Mouse (Mus musculus) neutrophil, adult 5-6 weeks (primary cell): ENCODE data around the gene Ptprb. TPM values are rescaled to one million over a fixed set of nuclear protein-coding genes. Genes with fewer than 3 reads are reported as not detected.

Source experiments
- ATAC-seq: fragments of 151-379, 151-347 bp; 2 replicates; pipeline ENCODE4 v1.8.0; 2017; ENCODE audit warnings: mild to moderate bottlenecking, moderate TSS enrichment; ENCODE audit not compliant: insufficient number of reproducible peaks, poor library complexity, low FRiP score, severe bottlenecking; ENCODE audit errors: extremely low read depth
- total RNA-seq: library from RNA; stranded (forward); fragments of 200-1000 nt; gene quantifications from 2 replicates; pipeline ENCODE4 v1.2.3, GENCODE M21; 2017

Gene Ptprb
- total RNA-seq, 1 experiment from 2014 or later: 0.12 TPM

GRCm38 (mm10) chr10:116290483-116290882, 15.2 kb downstream of the Ptprb start:
- no peak for ATAC-seq

GRCm38 (mm10) chr10:116291153-116291755, 15.9 kb downstream of the Ptprb start:
- no peak for ATAC-seq

- no peak for ATAC-seq
Observed at GRCm38 (mm10) chr10:116296439-116296838, 21.1 kb downstream of the Ptprb start.

DNA sequence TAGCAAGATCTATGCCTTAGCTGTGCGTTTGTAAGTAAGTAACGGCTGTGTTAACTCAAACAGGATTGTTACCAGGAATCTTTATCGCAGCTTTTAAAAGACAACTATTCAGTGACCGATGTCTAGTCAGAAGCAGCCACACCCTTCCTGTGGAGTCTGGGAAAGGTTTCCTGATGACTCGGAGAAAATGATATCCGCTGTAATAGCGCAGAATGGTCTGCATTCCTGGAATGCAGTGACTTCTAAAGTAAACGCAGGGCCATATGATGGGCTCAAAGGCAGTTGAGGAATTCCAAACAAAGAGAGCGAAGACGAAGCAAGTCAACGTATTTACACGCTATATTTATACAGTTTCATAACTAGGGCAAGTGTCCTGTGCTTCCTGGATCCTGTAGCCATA, 22.5 kb downstream of the Ptprb start:
- ATAC-seq: no peak

DNA sequence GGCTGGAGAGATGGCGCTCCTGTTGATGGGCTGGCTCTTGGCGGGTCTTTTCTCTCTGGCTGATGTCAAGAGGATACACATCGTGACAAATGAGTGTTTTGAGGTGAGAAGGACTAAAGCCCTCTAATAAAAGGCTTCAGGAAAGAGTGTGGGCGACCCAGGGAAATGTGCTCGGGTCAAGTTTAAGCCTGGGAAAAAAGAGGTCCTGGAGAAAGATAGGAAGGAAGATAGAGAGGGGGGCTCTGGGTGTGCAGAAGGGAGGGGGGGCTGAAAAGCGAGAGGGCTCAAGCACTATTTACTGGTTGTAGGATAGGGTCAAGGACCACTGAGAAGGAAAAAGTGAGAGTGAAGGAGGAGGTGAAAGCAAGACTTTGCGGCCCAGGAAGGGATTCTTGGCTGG, 25.5 kb downstream of the Ptprb start:
- ATAC-seq: no peak

DNA sequence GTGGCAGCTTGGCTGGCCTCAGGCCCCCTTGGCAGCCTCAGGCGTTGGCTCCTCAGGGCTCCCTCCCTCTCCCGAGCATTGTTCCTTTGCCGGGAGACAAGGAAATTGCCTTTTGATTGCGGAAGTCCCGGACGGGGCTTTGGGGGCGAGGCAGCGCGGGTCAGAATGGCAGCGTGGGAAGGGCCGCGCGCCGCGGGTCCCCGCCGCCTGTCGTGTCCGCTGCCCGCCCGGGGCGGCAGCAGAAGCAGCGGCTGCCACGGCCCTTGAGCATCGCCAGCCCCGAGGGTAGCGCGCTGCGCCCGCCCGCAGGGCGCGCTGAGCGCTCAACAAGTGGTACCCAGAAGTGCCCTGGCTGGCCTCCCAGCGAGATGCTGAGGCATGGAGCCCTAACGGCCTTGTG, 25.9 kb downstream of the Ptprb start:
- ATAC-seq: no peak

GRCm38 (mm10) chr10:116304355-116304754, 29.0 kb downstream of the Ptprb start:
- no peak for ATAC-seq

DNA sequence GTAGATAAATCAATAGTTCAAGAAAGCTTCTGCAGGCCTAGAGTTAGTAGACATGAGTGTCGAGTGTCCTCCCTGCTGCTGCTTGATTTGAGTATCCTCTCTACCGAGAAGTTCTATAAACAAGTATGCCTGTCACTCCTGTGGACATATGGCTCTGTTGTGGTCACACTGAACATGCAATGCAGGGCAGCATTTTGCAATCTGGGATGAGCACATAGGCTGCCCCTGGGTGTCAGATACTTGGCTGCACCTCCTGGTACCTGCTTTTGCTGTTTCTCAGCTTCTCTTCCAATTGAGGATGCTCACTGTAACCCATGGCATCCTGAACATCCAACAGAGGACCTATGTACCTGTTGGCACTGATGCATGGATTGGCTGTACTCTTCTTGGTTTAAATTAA, 34.1 kb downstream of the Ptprb start:
- ATAC-seq: no peak

DNA sequence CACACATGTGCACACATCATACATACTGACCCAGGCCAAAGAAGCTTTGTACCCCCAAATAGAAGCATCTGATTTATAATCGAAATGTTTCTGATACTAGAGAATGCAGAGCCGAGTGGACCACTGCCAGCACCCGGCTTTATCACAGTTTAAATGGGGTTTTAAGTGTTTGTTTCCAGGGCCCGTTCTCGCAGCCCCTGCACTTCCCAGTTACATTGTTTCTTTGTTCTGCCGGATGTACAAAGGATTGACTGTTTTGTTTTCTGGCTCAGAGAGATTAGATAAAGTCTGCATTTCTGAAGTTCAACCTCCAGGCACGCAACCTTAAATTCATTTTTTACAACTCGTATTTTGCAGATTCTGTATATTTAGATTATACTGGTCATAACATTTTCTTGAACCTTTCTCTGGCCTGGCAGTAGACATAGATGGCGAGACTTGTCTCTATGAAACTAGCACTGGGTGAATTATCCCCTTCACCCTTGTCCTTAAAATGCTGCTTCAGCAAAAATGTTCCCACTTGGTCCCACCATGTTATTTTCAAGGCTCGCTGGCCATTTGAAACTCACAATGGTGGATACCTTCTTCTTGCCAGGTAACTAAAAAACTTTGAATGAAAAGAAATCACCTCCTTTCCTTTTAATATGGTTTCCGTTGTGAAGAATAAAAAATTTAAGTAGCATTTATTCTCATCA, 35.3 kb downstream of the Ptprb start:
- no peak for ATAC-seq

DNA sequence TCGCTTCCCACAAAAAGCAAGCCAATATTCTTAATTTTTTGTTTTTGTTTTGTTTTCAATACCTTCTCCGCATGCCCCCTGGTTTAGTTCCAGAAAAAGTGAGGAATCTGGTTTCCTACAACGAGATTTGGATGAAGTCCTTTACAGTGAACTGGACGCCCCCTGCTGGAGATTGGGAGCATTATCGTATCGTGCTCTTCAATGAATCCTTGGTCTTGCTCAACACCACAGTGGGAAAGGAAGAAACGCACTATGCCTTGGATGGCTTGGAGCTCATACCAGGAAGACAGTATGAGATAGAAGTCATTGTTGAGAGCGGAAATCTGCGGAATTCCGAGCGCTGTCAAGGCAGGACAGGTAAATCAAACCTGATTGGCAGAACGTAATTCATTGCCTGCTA, 43.9 kb downstream of the Ptprb start:
- ATAC-seq: no peak

- ATAC-seq: no peak
Observed at GRCm38 (mm10) chr10:116329086-116329485, 53.8 kb downstream of the Ptprb start.

DNA sequence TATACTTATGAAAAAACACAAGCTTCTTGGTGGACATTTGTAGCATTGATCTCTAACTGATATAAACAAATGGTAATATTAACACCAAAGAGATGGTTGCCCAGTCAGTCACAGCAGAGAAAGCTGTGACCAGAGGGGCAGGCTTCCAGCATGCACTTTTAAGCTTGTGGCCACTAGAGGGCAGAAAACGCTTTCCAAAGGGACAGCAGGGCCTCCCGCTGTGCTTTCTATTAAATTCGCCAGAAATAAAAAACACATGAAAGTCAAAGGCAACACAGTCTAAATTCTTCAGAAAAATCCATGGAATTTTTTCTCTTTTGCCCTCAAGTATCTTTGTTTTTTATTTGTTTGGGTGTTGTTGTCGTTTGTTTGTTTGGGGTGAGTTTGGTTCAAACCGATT, 55.1 kb downstream of the Ptprb start:
- no peak for ATAC-seq

GRCm38 (mm10) chr10:116330961-116331510, 55.7 kb downstream of the Ptprb start:
- no peak for ATAC-seq

DNA sequence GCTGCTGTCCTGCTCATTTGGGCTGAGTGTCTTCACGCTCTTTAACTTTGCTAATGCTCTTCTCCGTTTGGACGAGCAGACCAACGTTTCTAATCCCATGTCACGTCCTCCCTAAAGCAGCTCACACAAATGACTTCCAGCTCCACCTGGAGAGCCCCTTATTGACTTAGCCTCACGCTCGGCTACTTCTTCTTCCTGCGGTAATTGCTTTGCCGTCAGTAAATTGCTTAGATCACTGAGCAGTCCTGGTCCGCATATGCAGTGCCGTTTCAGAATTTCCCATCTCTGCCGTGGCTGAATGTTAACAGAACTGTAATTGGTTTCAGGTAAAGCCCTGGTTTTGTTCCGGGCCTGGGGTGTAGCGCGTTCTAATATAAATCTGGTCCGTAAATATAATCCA, 58.3 kb downstream of the Ptprb start:
- no peak for ATAC-seq

- ATAC-seq: no peak
Observed at GRCm38 (mm10) chr10:116334120-116334519, 58.8 kb downstream of the Ptprb start.

DNA sequence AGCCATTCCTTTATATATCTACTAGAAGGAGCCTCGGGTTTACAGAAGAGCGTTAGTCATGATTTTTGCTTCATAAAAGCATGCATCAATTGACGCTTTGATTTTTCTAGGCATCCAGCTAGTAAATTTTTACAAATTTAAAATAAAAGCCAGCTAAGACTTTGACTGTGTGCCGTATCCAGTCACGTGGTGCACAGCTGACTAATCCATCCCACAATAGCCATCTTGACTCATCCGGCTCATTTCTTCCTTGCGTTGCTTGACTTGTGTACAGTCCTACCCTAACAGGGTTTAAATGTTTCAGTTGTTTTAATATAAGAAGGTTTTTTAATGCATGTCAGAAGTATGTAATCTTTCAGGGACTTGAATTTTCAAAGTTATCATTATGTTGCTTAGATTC, 60.0 kb downstream of the Ptprb start:
- no peak for ATAC-seq

- ATAC-seq: no peak
Observed at GRCm38 (mm10) chr10:116341194-116341593, 65.9 kb downstream of the Ptprb start.

DNA sequence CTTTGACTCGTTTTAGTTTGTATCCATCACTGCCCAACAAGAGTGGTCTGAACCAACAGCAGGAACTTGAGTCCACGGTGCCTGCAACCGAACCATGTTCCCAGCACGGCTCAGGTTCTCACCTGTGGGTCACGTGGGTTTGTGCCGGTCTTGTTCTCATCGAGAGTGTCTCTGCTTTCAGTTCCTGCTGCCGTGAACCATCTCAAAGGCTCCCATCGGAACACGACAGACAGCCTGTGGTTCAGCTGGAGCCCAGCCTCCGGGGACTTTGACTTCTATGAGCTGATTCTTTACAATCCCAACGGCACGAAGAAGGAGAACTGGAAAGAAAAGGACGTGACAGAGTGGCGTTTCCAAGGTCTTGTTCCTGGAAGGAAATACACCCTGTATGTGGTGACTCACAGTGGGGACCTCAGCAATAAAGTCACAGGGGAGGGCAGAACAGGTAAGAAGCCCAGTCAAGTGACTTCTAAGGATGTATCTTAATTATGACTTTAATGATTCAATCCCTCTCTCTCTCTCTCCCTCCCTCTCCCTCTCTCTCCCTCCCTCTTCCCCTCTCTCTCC, 71.4 kb downstream of the Ptprb start:
- no peak for ATAC-seq

- ATAC-seq: no peak
Observed at GRCm38 (mm10) chr10:116349004-116349403, 73.7 kb downstream of the Ptprb start.

GRCm38 (mm10) chr10:116350532-116350931, 75.2 kb downstream of the Ptprb start:
- ATAC-seq: no peak
